Mouse (Mus musculus) gastrocnemius, adult 18-20 months (tissue): ENCODE results near the gene Rab3d. TPM values are rescaled to one million over a fixed set of nuclear protein-coding genes. Genes with fewer than 3 reads are reported as not detected.

ENCODE experiments used
- DNase-seq: peaks from one replicate; pipeline ENCODE4 v3.0.0; 2021; ENCODE audit warnings: low spot score
- total RNA-seq, 2 experiments: library from RNA; stranded (reverse); gene quantifications; 2 replicates each; pipeline ENCODE4 v1.2.3; 2021

Gene Rab3d
- total RNA-seq, 2 experiments from 2014 or later: 1.9 to 4.3 TPM

- DNase-seq: no peak
Measured at GRCm38 (mm10) chr9:21938234-21938855, 20.4 kb upstream of the Rab3d start.

- no peak for DNase-seq
Measured at GRCm38 (mm10) chr9:21937711-21938175, 19.8 kb upstream of the Rab3d start.

GRCm38 (mm10) chr9:21936692-21937570 is 18.9 kb upstream of the Rab3d start, which contains the start of gene Plppr2:
TSS of gene Plppr2 (plus strand) at chr9:21937033.
- peak; percentile 91 for DNase-seq

GRCm38 (mm10) chr9:21935466-21936131 is 17.6 kb upstream of the Rab3d start:
- no peak for DNase-seq

GRCm38 (mm10) chr9:21934021-21934420 is 16.0 kb upstream of the Rab3d start:
- no peak for DNase-seq

- DNase-seq: no peak
Measured at GRCm38 (mm10) chr9:21932445-21933137, 14.6 kb upstream of the Rab3d start.

- DNase-seq: no peak
Measured at GRCm38 (mm10) chr9:21932006-21932405, 14.0 kb upstream of the Rab3d start.

GRCm38 (mm10) chr9:21929208-21929607 is 11.2 kb upstream of the Rab3d start:
- DNase-seq: no peak

- peak; percentile 92 for DNase-seq
Measured at GRCm38 (mm10) chr9:21927208-21927753, 9.3 kb upstream of the Rab3d start, which contains the start of the genes Ccdc159 and Tmem205. TSS of gene Ccdc159 (plus strand) at chr9:21927471. TSS of gene Tmem205 (minus strand) at chr9:21927556.

GRCm38 (mm10) chr9:21926784-21927183 is 8.8 kb upstream of the Rab3d start:
- DNase-seq: no peak

GRCm38 (mm10) chr9:21926155-21926554 is 8.2 kb upstream of the Rab3d start:
- DNase-seq: no peak

GRCm38 (mm10) chr9:21925506-21925905 is 7.5 kb upstream of the Rab3d start:
- no peak for DNase-seq

GRCm38 (mm10) chr9:21925034-21925433 is 7.0 kb upstream of the Rab3d start:
- DNase-seq: no peak

GRCm38 (mm10) chr9:21924099-21924493 is 6.1 kb upstream of the Rab3d start:
- peak; percentile 91 for DNase-seq

- no peak for DNase-seq
Measured at GRCm38 (mm10) chr9:21923490-21924098, 5.6 kb upstream of the Rab3d start.

GRCm38 (mm10) chr9:21923036-21923435 is 5.0 kb upstream of the Rab3d start:
- DNase-seq: no peak

- no peak for DNase-seq
Measured at GRCm38 (mm10) chr9:21918692-21919384, 846 bp upstream of the Rab3d start.

GRCm38 (mm10) chr9:21917493-21918034 is 428 bp downstream of the Rab3d start:
- no peak for DNase-seq

- DNase-seq: no peak
Measured at GRCm38 (mm10) chr9:21916851-21917492, 1.0 kb downstream of the Rab3d start.
